Mouse (Mus musculus) forebrain, postnatal 0 days (tissue): ENCODE results near the gene Gimap9. TPM values are rescaled to one million over a fixed set of nuclear protein-coding genes. Genes with fewer than 3 reads are reported as not detected.

Experiments
- ATAC-seq: fragments of 200-750 bp; cut with Nextera tagmentation; 2 replicates; pipeline ENCODE4 v1.8.0; 2017; ENCODE audit warnings: mild to moderate bottlenecking, moderate library complexity
- DNase-seq: peaks from one replicate; pipeline ENCODE4 v3.0.0-alpha.2; 2015
- H3K27ac ChIP-seq: fragments of 300-500 bp; sonication (generic); 2 replicates; pipeline ENCODE4 v1.5.1; 2014; ENCODE audit warnings: low read depth, mild to moderate bottlenecking, antibody characterized with exemption, low read length, moderate library complexity, mixed read lengths
- H3K27me3 ChIP-seq: fragments of 300-500 bp; sonication (generic); 2 replicates; pipeline ENCODE4 v1.6.1; 2014; ENCODE audit warnings: mild to moderate bottlenecking, low read length, mixed read lengths; ENCODE audit not compliant: insufficient read depth
- H3K36me3 ChIP-seq: fragments of 300-500 bp; sonication (generic); 2 replicates; pipeline ENCODE4 v1.6.1; 2014; ENCODE audit warnings: mild to moderate bottlenecking, moderate library complexity; ENCODE audit not compliant: insufficient read depth
- H3K4me1 ChIP-seq: fragments of 300-500 bp; sonication (generic); 2 replicates; pipeline ENCODE4 v1.6.1; 2014; ENCODE audit warnings: antibody characterized with exemption; ENCODE audit not compliant: insufficient read depth
- H3K4me2 ChIP-seq: fragments of 300-500 bp; sonication (generic); 2 replicates; pipeline ENCODE4 v1.6.1; 2014; ENCODE audit warnings: low read depth, mild to moderate bottlenecking, moderate library complexity
- H3K4me3 ChIP-seq: fragments of 300-500 bp; sonication (generic); 2 replicates; pipeline ENCODE4 v1.5.1; 2014; ENCODE audit warnings: low read depth, low read length, mixed read lengths
- H3K9ac ChIP-seq: fragments of 300-500 bp; sonication (generic); 2 replicates; pipeline ENCODE4 v1.6.1; 2014; ENCODE audit warnings: mild to moderate bottlenecking
- H3K9me3 ChIP-seq: fragments of 300-500 bp; sonication (generic); 2 replicates; pipeline ENCODE4 v1.6.1; 2016; ENCODE audit warnings: low read length
- CTCF ChIP-seq: sonication (generic); IDR thresholded peaks from 2 replicates; pipeline ENCODE4 v1.5.1; 2016; ENCODE audit warnings: antibody characterized with exemption, control low read depth, low read depth
- WGBS: fragments of 180-500 bp; shearing (Covaris S2); extraction: QIAGEN DNeasy Blood & Tissue Kit; methylation state at CpG from one replicate; pipeline ENCODE4 v1.1.7; 2014; 5-methylcytosine and 5-hydroxymethylcytosine counted together
- polyA plus RNA-seq: library from polyadenylated mRNA; unstranded; fragments of >200 nt; fragmentation: Nextera tagmentation; extraction: Ambion mirVana; gene quantifications from 2 replicates; pipeline ENCODE4 v1.2.1, GENCODE M21; 2015
- total RNA-seq: library from RNA; depleted of rRNA; stranded (reverse); fragments of >200 nt; gene quantifications from 2 replicates; pipeline ENCODE4 v1.2.3, GENCODE M21; 2014; rRNA removed

Gimap9 gene
- total and polyA plus RNA-seq, 2 experiments from 2014 or later = 1.3 to 1.4 TPM

GRCm38 (mm10) chr6:48723468-48723867, 47.5 kb downstream of the Gimap9 start:
- TF ChIP-seq CTCF = no peak
- WGBS = 92% methylated on average over 8 of the region's 8 CpGs
- no peak overlapping the region for H3K27ac ChIP-seq

GRCm38 (mm10) chr6:48725476-48725875, 49.5 kb downstream of the Gimap9 start:
- Histone ChIP-seq H3K27me3 (no peaks in the 10 kb centered on the region), H3K9me3 (no peaks in the 10 kb centered on the region), H3K9ac (no peak overlapping the region), H3K4me3 (no peak overlapping the region), H3K4me1 (no peaks in the 10 kb centered on the region), H3K27ac (no peak overlapping the region), H3K4me2 (no peak overlapping the region), H3K36me3 (no peaks in the 10 kb centered on the region)
- no peak for TF ChIP-seq CTCF
- ATAC-seq (peak; percentile 78; the same call in 1 of the 2 replicates), DNase-seq (peak; percentile 19)
- 0% methylated on average over 1 of the region's 1 CpGs for whole genome bisulfite sequencing

More at GRCm38 (mm10) chr6:48723468-48723867, 47.5 kb downstream of the Gimap9 start:
- Histone ChIP-seq H3K27me3 (no peaks in the 10 kb centered on the region), H3K4me2 (no peak overlapping the region), H3K9me3 (no peaks in the 10 kb centered on the region), H3K9ac (no peak overlapping the region), H3K36me3 (no peaks in the 10 kb centered on the region), H3K4me3 (no peak overlapping the region), H3K4me1 (no peaks in the 10 kb centered on the region)
- ATAC-seq (no peak), DNase-seq (no peak)

- Histone ChIP-seq H3K4me3 (no peak overlapping the region), H3K9me3 (no peaks in the 10 kb centered on the region), H3K9ac (no peak overlapping the region), H3K4me1 (no peaks in the 10 kb centered on the region), H3K27ac (no peak overlapping the region), H3K27me3 (no peaks in the 10 kb centered on the region), H3K36me3 (no peaks in the 10 kb centered on the region), H3K4me2 (no peak overlapping the region)
- DNase-seq (no peak), ATAC-seq (no peak)
- no peak for TF ChIP-seq CTCF
- WGBS = 87% methylated on average over 5 of the region's 5 CpGs
Measured at GRCm38 (mm10) chr6:48727761-48728160, 51.8 kb downstream of the Gimap9 start.

Other genes with a start within 250 kb of the Gimap9 start
- gene Zfp467, start 230.3 kb upstream of the Gimap9 start, total RNA-seq = 19.2 and 28.6 TPM in 2 replicates
- gene Zfp467, start 230.3 kb upstream of the Gimap9 start, polyA plus RNA-seq = 39.6 and 40.4 TPM in 2 replicates
- gene Sspo, start 227.9 kb upstream of the Gimap9 start, total RNA-seq = 0.24 and 1.3 TPM in 2 replicates
- 0.08 and 0.27 TPM in 2 replicates for gene Sspo, start 227.9 kb upstream of the Gimap9 start, polyA plus RNA-seq
- 288 and 325 TPM in 2 replicates for gene Atp6v0e2, start 138.5 kb upstream of the Gimap9 start, total RNA-seq
- gene Atp6v0e2, start 138.5 kb upstream of the Gimap9 start, polyA plus RNA-seq = 384 and 414 TPM in 2 replicates
- gene Lrrc61, start 121.3 kb upstream of the Gimap9 start, total RNA-seq = 27.5 and 28.7 TPM in 2 replicates
- gene Lrrc61, start 121.3 kb upstream of the Gimap9 start, polyA plus RNA-seq = 16.8 and 20.9 TPM in 2 replicates
- 8.0 and 9.1 TPM in 2 replicates for gene Rarres2, start 103.3 kb upstream of the Gimap9 start, total RNA-seq
- gene Rarres2, start 103.3 kb upstream of the Gimap9 start, polyA plus RNA-seq = 12.0 and 13.1 TPM in 2 replicates
- gene Gm45021, start 86.5 kb upstream of the Gimap9 start, total RNA-seq = 1.2 TPM in 1 of 2 replicates, not detected in the other
- not detected in 2 replicates for gene Gm45021, start 86.5 kb upstream of the Gimap9 start, polyA plus RNA-seq
- 40.7 and 55.0 TPM in 2 replicates for gene Repin1, start 82.2 kb upstream of the Gimap9 start, total RNA-seq
- 26.4 and 29.3 TPM in 2 replicates for gene Repin1, start 82.2 kb upstream of the Gimap9 start, polyA plus RNA-seq
- not detected in 2 replicates for gene Gm44965, start 82.2 kb upstream of the Gimap9 start, total RNA-seq
- 1.2 TPM in 1 of 2 replicates, not detected in the other for gene Gm44965, start 82.2 kb upstream of the Gimap9 start, polyA plus RNA-seq
- gene Zfp775, start 74.1 kb upstream of the Gimap9 start, total RNA-seq = 10.2 and 10.3 TPM in 2 replicates
- 8.9 and 11.5 TPM in 2 replicates for gene Zfp775, start 74.1 kb upstream of the Gimap9 start, polyA plus RNA-seq
- 24.4 and 24.5 TPM in 2 replicates for gene AI854703, start 49.4 kb upstream of the Gimap9 start, total RNA-seq
- gene AI854703, start 49.4 kb upstream of the Gimap9 start, polyA plus RNA-seq = 18.5 and 23.8 TPM in 2 replicates
- gene Gimap8, start 28.9 kb upstream of the Gimap9 start, total RNA-seq = 0.69 and 2.2 TPM in 2 replicates
- gene Gimap8, start 28.9 kb upstream of the Gimap9 start, polyA plus RNA-seq = 0.45 and 0.46 TPM in 2 replicates
- 0.52 and 2.1 TPM in 2 replicates for gene Gimap4, start 8.4 kb downstream of the Gimap9 start, total RNA-seq
- gene Gimap4, start 8.4 kb downstream of the Gimap9 start, polyA plus RNA-seq = 0.48 and 0.70 TPM in 2 replicates
- 6.5 and 6.6 TPM in 2 replicates for gene Gimap6, start 32.1 kb downstream of the Gimap9 start, total RNA-seq
- 5.8 and 6.5 TPM in 2 replicates for gene Gimap6, start 32.1 kb downstream of the Gimap9 start, polyA plus RNA-seq
- not detected in 2 replicates for gene Gm28053, start 42.5 kb downstream of the Gimap9 start, total RNA-seq
- 0.57 TPM in 1 of 2 replicates, not detected in the other for gene Gm28053, start 42.5 kb downstream of the Gimap9 start, polyA plus RNA-seq
- not detected in 2 replicates for gene Gimap7, start 42.5 kb downstream of the Gimap9 start, total RNA-seq
- not detected in 2 replicates for gene Gimap7, start 42.5 kb downstream of the Gimap9 start, polyA plus RNA-seq
- gene Gimap1, start 62.9 kb downstream of the Gimap9 start, total RNA-seq = 1.3 TPM in 2 replicates
- 3.4 and 3.8 TPM in 2 replicates for gene Gimap1, start 62.9 kb downstream of the Gimap9 start, polyA plus RNA-seq
- gene Gimap5, start 70.1 kb downstream of the Gimap9 start, total RNA-seq = 0.62 and 1.4 TPM in 2 replicates
- 1.7 and 3.7 TPM in 2 replicates for gene Gimap5, start 70.1 kb downstream of the Gimap9 start, polyA plus RNA-seq
- gene Gimap3, start 94.7 kb downstream of the Gimap9 start, total RNA-seq = not detected in 2 replicates
- not detected in 2 replicates for gene Gimap3, start 94.7 kb downstream of the Gimap9 start, polyA plus RNA-seq
- gene Tmem176a, start 164.8 kb downstream of the Gimap9 start, total RNA-seq = 15.4 and 19.7 TPM in 2 replicates
- gene Tmem176a, start 164.8 kb downstream of the Gimap9 start, polyA plus RNA-seq = 18.3 and 24.5 TPM in 2 replicates
- gene Tmem176b, start 165.4 kb downstream of the Gimap9 start, total RNA-seq = 36.7 and 47.1 TPM in 2 replicates
- gene Tmem176b, start 165.4 kb downstream of the Gimap9 start, polyA plus RNA-seq = 75.3 and 103 TPM in 2 replicates
- gene Aoc1, start 196.8 kb downstream of the Gimap9 start, total RNA-seq = 1.6 TPM in 1 of 2 replicates, not detected in the other
- 0.20 TPM in 1 of 2 replicates, not detected in the other for gene Aoc1, start 196.8 kb downstream of the Gimap9 start, polyA plus RNA-seq